Mouse (Mus musculus): Measurements from ENCODE around the gene Ccdc12.

DNA sequence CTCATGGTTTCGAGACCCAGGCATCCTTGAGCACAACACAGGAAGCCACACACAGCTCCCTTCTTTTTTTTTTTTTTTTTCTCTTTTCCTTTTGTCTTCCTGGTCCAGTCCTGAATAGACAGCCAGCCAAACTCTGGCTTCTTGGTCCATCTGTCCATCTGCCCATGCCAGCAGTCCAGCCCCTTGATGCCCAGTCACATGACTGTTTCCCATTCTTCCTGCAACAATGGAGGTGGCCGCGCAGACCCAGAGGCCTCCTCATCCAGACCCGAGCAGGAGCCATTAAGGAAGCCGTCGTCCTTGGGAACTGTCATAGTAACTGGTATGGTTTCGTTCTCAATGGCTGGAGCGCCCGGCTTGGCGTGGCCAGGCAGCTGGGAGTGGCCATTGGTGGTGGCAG, 65.8 kb downstream of the Ccdc12 start:
- TF ChIP-seq POLR2A (IDR thresholded peaks at IDR 0.05; ENCODE audit: insufficient read length, low read depth) (no peak), REST (IDR thresholded peaks at IDR 0.05; ENCODE audit: insufficient read depth, insufficient read length) (no peak), E2F4 (IDR thresholded peaks at IDR 0.05; ENCODE audit: insufficient read depth) (no peak), MYOG (IDR thresholded peaks at IDR 0.05; ENCODE audit: control insufficient read depth in 1 of 3, insufficient read depth in 1 of 3, insufficient read length in 2 of 3, low read depth in 2 of 3) (no peak), USF1 (IDR thresholded peaks at IDR 0.05; ENCODE audit: low read depth) (no peak), POLR2AphosphoS2 (IDR thresholded peaks at IDR 0.05; ENCODE audit: insufficient read length, low read depth) (no peak), MAX (IDR thresholded peaks at IDR 0.05; ENCODE audit: low read depth) (no peak)

All from myocyte (in vitro differentiated cells).